Mouse (Mus musculus) olfactory bulb, adult 2 months (tissue): ENCODE measurements around the gene Drg2.

Experiments
- CTCF ChIP-seq: fragments of 200-500 bp; IDR thresholded peaks from 2 replicates; pipeline ENCODE4 v1.5.1; 2012; ENCODE audit warnings: low read depth, mild to moderate bottlenecking, low read length, moderate library complexity; ENCODE audit not compliant: insufficient read depth
- POLR2A ChIP-seq: fragments of 200-500 bp; IDR thresholded peaks from 2 replicates; pipeline ENCODE4 v1.6.1; 2012; ENCODE audit warnings: mild to moderate bottlenecking, low read depth, low read length, moderate library complexity; ENCODE audit not compliant: insufficient read depth

DNA sequence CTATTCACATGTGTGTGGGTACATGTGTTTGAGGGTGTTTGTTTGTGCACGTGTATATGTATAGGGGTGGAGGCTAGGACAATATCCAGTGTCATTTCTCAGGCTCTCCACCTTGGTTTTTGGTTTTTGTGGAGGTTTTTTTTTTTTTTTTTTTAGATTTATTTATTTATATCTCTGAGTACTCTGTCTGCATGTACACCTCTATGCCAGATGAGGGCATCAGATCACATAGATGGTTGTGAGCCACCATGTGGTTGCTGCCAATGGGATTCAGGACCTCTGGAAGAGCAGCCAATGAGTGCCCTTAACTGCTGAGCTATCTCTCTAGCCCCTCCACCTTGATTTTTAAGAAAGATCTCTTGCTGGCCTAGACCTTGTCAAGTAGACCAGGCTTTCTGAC lies 3.6 kb downstream of the Drg2 start:
- TF ChIP-seq POLR2A: no peak
- TF ChIP-seq CTCF: no peak
